ENCODE assay signal across 8 mouse cellular contexts in the genomic region with DNA sequence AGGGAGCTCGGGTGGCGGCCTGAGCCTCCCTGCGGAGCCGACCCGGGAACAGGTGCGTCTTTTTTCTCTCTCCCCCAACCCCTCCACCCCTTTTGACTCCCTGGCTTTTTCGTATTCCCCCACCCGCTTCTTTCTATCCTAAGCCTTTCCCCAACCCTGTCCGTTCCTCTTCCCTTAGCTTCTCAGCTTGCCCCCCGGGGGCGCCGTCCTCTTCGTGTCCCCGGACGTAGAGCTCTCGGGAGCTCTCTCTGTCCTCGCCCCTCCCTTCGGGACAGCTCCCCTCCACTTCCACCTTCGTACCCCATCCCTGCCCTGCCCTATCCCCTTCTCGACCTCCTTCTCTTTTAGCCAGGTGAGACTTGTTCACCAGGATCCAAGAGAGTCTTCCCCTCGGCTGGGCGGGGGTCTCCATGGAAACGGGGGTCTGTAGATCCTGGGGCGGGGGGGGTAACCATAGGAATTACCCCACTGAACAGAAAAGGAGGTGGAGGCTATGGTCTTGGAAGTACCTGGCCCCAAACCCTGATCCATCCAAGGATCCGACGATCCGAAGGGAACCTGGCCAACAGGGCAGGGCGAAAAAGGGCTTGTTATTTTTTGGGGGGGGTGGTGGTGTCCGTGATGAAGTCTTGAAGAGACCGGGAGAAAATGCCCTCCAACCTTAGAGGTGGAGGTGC. TPM values are rescaled to one million over a fixed set of nuclear protein-coding genes. Genes with fewer than 3 reads are reported as not detected.
DNase-seq lines count a peak whose midpoint lies in the region; ATAC-seq lines count a peak whose summit lies in the region.

No protein-coding gene starts in this region.

- peaks cover 70% of the 10 kb centered on the region for H3K27me3 ChIP-seq in erythroblast, embryonic 14.5 days (ENCODE audit: control insufficient read depth)
- H3K27me3 ChIP-seq in hindbrain, embryonic 16.5 days (replicated peaks; ENCODE audit: control insufficient read depth, insufficient read depth, low read length) = no peaks in the 10 kb centered on the region
- no peaks in the 10 kb centered on the region for H3K27me3 ChIP-seq in lung, embryonic 16.5 days (ENCODE audit: control insufficient read depth, insufficient read depth, low read depth, low read length)

- H3K27ac ChIP-seq in hindbrain, embryonic 16.5 days (ENCODE audit: low read depth, low read length) = peak overlapping the region; percentile 80
- peak overlapping the region; percentile 73 for H3K27ac ChIP-seq in lung, embryonic 16.5 days (ENCODE audit: low read length)

- peaks cover 43% of the 10 kb centered on the region for H3K4me1 ChIP-seq in erythroblast, embryonic 14.5 days (ENCODE audit: control insufficient read depth)
- H3K4me1 ChIP-seq in hindbrain, embryonic 16.5 days (ENCODE audit: control insufficient read depth, insufficient read depth, low read depth, low read length) = peaks cover 11% of the 10 kb centered on the region; the same call in 1 of the 2 replicates
- H3K4me1 ChIP-seq in lung, embryonic 16.5 days (replicated peaks; ENCODE audit: control insufficient read depth, insufficient read depth, low read length) = no peaks in the 10 kb centered on the region

- DNase-seq in thymus, postnatal 14 days = peak; percentile 52
- no peak for DNase-seq in thymus, postnatal 4 days
- DNase-seq in testis, postnatal 10 days (ENCODE audit: low spot score) = peak; percentile 47
- DNase-seq in gastrocnemius, adult 18-20 months (ENCODE audit: low spot score) = no peak

- peaks cover 9% of the 10 kb centered on the region; the same call in 1 of the 2 replicates for H3K9me3 ChIP-seq in erythroblast, embryonic 14.5 days (ENCODE audit: control insufficient read depth, low read length)
- H3K9me3 ChIP-seq in hindbrain, embryonic 16.5 days (ENCODE audit: control insufficient read depth, low read length) = 0 out of 2 replicates have a peak, but pooled peaks cover 3% of the 10 kb centered on the region
- no peaks in the 10 kb centered on the region for H3K9me3 ChIP-seq in lung, embryonic 16.5 days (ENCODE audit: control insufficient read depth, low read length)

- H3K9ac ChIP-seq in hindbrain, embryonic 16.5 days (ENCODE audit: low read depth, low read length) = peak overlapping the region; percentile 70
- peak overlapping the region; percentile 71 for H3K9ac ChIP-seq in lung, embryonic 16.5 days (ENCODE audit: low read length)

- WGBS in hindbrain, embryonic 16.5 days = 13% methylated on average over 27 of the region's 30 CpGs
- WGBS in lung, embryonic 16.5 days = 10% methylated on average over 23 of the region's 30 CpGs

- H3K4me3 ChIP-seq in erythroblast, embryonic 14.5 days (replicated peaks) = peak overlapping the region; percentile 86
- H3K4me3 ChIP-seq in hindbrain, embryonic 16.5 days (ENCODE audit: low read length) = peak overlapping the region; percentile 59
- peak overlapping the region; percentile 62 for H3K4me3 ChIP-seq in lung, embryonic 16.5 days (ENCODE audit: low read length)

- H3K36me3 ChIP-seq in erythroblast, embryonic 14.5 days (ENCODE audit: control insufficient read depth) = no peaks in the 10 kb centered on the region
- H3K36me3 ChIP-seq in hindbrain, embryonic 16.5 days (ENCODE audit: control insufficient read depth, insufficient read depth, low read length) = no peaks in the 10 kb centered on the region
- no peaks in the 10 kb centered on the region for H3K36me3 ChIP-seq in lung, embryonic 16.5 days (ENCODE audit: control insufficient read depth, insufficient read depth, low read length)

- ATAC-seq in erythroblast, adult 5-6 weeks (replicated peaks; ENCODE audit: low FRiP score, poor library complexity, severe bottlenecking) = no peak
- ATAC-seq in hindbrain, embryonic 16.5 days = peak; percentile 26
- no peak for ATAC-seq in lung, embryonic 16.5 days (ENCODE audit: low read depth)

- H3K4me2 ChIP-seq in hindbrain, embryonic 16.5 days (ENCODE audit: low read length) = peak overlapping the region; percentile 58
- H3K4me2 ChIP-seq in lung, embryonic 16.5 days (ENCODE audit: low read depth, low read length) = peak overlapping the region; percentile 81

RNA-seq across cellular contexts. Expression of a gene that starts 2.9 kb away (rescaled TPM):
- 1.6 and 1.9 TPM in 2 replicates for polyA plus RNA-seq in erythroblast, embryonic 14.5 days (2012)
- 4.6 and 8.6 TPM in 2 replicates for total RNA-seq in erythroblast, adult 5-6 weeks (2015; ENCODE audit: low replicate concordance)
- total RNA-seq in erythroblast, adult 5-6 weeks (2017; ENCODE audit: low replicate concordance) = 23.8 and 31.1 TPM in 2 replicates
- 6.8 and 7.3 TPM in 2 replicates for polyA plus RNA-seq in hindbrain, embryonic 16.5 days (2015; fragmentation: Nextera tagmentation; extraction: Ambion mirVana)
- 4.5 and 5.2 TPM in 2 replicates for polyA plus RNA-seq in lung, embryonic 16.5 days (2015; fragmentation: Nextera tagmentation; extraction: Ambion mirVana)
- total RNA-seq in gastrocnemius, adult 18-20 months (2021) = 1 to 10 TPM; 5.8 to 7.5 TPM

Comparison
In these comparisons a context has a peak if more than half of its experiments do, and no peak if none do; other contexts are left out.
1. DNase-seq: peak in thymus, postnatal 14 days (single experiment) and testis, postnatal 10 days (single experiment); none in thymus, postnatal 4 days (single experiment) and gastrocnemius, adult 18-20 months (single experiment).
2. Peak in every context shown above with its lines, with median percentiles within 50 percentile points of each other: H3K4me3 ChIP-seq.